Mouse (Mus musculus): ENCODE data around the gene Xrcc3. TPM values are rescaled to one million over a fixed set of nuclear protein-coding genes. Genes with fewer than 3 reads are reported as not detected.

Gene Xrcc3
- polyA plus RNA-seq, 1 experiment = 4.8 TPM

DNA sequence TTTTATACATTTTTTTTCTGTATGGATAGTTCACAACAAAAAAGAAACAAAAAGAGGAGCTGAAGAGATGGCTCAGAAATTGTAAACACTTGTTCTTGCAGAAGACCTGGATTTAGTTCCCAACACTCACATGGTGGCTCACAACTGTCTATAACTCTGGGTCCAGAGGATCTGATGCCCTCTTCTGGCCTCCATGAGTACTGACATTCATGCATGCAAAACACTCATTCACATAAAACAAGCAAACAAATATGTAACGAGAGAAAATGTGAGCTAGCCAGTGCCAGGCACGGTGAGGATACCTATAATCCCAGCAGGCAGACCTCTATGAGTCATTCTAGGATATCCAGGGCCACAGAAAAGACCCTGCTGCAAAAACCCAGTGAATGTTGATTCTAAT is 37.6 kb upstream of the Xrcc3 start:
- no peak for TF ChIP-seq MYOG (IDR thresholded peaks at IDR 0.05; ENCODE audit: control insufficient read depth, extremely low read depth, insufficient read length)
- no peak for TF ChIP-seq CEBPB (IDR thresholded peaks at IDR 0.05; ENCODE audit: low read depth)
- TF ChIP-seq MYOD1 (IDR thresholded peaks at IDR 0.05; ENCODE audit: control insufficient read depth, insufficient read length, low read depth) = peak; percentile 2
- TF ChIP-seq FOSL1 (IDR thresholded peaks at IDR 0.05; ENCODE audit: insufficient read depth, low read length, poor library complexity, severe bottlenecking) = no peak
- no peak for TF ChIP-seq USF1 (IDR thresholded peaks at IDR 0.05; ENCODE audit: low read depth)
- TF ChIP-seq MAX (IDR thresholded peaks at IDR 0.05) = no peak
- TF ChIP-seq CTCF (IDR thresholded peaks at IDR 0.05; ENCODE audit: control insufficient read depth, insufficient read depth, insufficient read length) = no peak
- no peaks in the 10 kb centered on the region for H3K79me2 ChIP-seq (ENCODE audit: control insufficient read depth, insufficient read depth)
- no peaks in the 10 kb centered on the region for H3K27me3 ChIP-seq (ENCODE audit: control insufficient read depth, insufficient read depth, insufficient read length)
- no peaks in the 10 kb centered on the region for H3K79me3 ChIP-seq (ENCODE audit: low read depth)
- H3ac ChIP-seq (ENCODE audit: control insufficient read depth, insufficient read length, low read depth) = no peak overlapping the region
- H3K4me3 ChIP-seq (ENCODE audit: insufficient read depth, poor library complexity, severe bottlenecking) = no peak overlapping the region
- no peaks in the 10 kb centered on the region for H3K36me3 ChIP-seq (ENCODE audit: control insufficient read depth, insufficient read depth)

DNA sequence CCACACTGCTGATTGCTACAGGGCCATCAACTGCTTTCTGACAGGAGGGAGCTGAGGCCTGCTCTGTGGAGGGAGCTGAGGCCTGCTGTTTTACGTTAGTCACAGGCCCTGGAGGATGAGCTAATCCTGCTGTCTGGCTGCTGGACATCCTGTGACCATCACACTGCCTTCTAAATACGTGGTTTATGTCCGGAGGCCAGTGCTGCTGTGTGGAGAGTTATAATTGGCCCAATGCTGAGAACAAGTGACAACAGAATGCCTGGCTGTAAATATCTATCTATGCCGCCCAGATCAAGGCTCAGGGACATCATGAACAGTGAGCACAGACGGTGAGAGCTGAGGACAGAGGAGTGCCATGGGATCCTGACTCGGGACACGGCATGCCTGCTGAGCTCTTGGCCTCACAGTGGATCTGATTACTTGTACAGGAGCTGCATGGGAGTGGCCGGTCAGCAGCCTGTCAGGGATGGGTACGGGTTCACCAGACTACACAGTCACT is 34.7 kb upstream of the Xrcc3 start:
- H3ac ChIP-seq (ENCODE audit: control insufficient read depth, insufficient read length, low read depth) = peak overlapping the region; percentile 8
- H3K4me3 ChIP-seq (ENCODE audit: insufficient read depth, poor library complexity, severe bottlenecking) = no peak overlapping the region
- no peak for TF ChIP-seq USF1 (IDR thresholded peaks at IDR 0.05; ENCODE audit: low read depth)
- TF ChIP-seq MAX (IDR thresholded peaks at IDR 0.05) = peak; percentile 57
- TF ChIP-seq MYOD1 (IDR thresholded peaks at IDR 0.05; ENCODE audit: control insufficient read depth, insufficient read length, low read depth) = peak; percentile 27
- TF ChIP-seq FOSL1 (IDR thresholded peaks at IDR 0.05; ENCODE audit: insufficient read depth, low read length, poor library complexity, severe bottlenecking) = no peak
- TF ChIP-seq CTCF (IDR thresholded peaks at IDR 0.05; ENCODE audit: control insufficient read depth, insufficient read depth, insufficient read length) = no peak
- TF ChIP-seq MYOG (IDR thresholded peaks at IDR 0.05; ENCODE audit: control insufficient read depth, extremely low read depth, insufficient read length) = no peak
- no peak for TF ChIP-seq CEBPB (IDR thresholded peaks at IDR 0.05; ENCODE audit: low read depth)

DNA sequence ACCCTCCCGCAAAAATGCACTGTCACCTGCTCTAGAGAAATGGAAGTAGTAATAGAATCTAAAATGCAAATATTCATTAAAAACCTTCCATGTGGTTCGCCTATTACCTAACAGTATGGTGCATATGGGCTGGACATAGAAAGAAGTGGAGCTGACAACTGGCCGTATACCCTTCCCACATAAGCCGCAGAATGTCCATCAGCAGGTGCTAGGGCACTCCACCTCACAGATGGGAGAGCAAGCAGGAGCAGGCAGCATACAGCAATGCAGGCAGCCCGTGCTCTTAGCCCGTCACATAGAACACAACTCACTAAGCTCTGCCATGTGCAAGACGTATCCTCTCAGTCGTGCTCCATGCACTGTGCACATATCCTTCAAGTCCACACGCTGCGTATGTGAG is 33.1 kb upstream of the Xrcc3 start:
- Histone ChIP-seq H3ac (ENCODE audit: control insufficient read depth, insufficient read length, low read depth) (no peak overlapping the region), H3K79me2 (ENCODE audit: control insufficient read depth, insufficient read depth) (no peaks in the 10 kb centered on the region), H3K27me3 (ENCODE audit: control insufficient read depth, insufficient read depth, insufficient read length) (no peaks in the 10 kb centered on the region), H3K4me3 (ENCODE audit: insufficient read depth, poor library complexity, severe bottlenecking) (no peak overlapping the region), H3K79me3 (ENCODE audit: low read depth) (no peaks in the 10 kb centered on the region), H3K36me3 (ENCODE audit: control insufficient read depth, insufficient read depth) (peaks cover 3% of the 10 kb centered on the region)
- TF ChIP-seq MYOD1 (IDR thresholded peaks at IDR 0.05; ENCODE audit: control insufficient read depth, insufficient read length, low read depth) (no peak), USF1 (IDR thresholded peaks at IDR 0.05; ENCODE audit: low read depth) (no peak), MAX (IDR thresholded peaks at IDR 0.05) (no peak), CTCF (IDR thresholded peaks at IDR 0.05; ENCODE audit: control insufficient read depth, insufficient read depth, insufficient read length) (no peak), CEBPB (IDR thresholded peaks at IDR 0.05; ENCODE audit: low read depth) (no peak), FOSL1 (IDR thresholded peaks at IDR 0.05; ENCODE audit: insufficient read depth, low read length, poor library complexity, severe bottlenecking) (no peak), MYOG (IDR thresholded peaks at IDR 0.05; ENCODE audit: control insufficient read depth, extremely low read depth, insufficient read length) (no peak)

More for the DNA sequence above, 34.7 kb upstream of the Xrcc3 start:
- no peaks in the 10 kb centered on the region for H3K79me3 ChIP-seq (ENCODE audit: low read depth)
- peaks cover 3% of the 10 kb centered on the region for H3K36me3 ChIP-seq (ENCODE audit: control insufficient read depth, insufficient read depth)
- H3K79me2 ChIP-seq (ENCODE audit: control insufficient read depth, insufficient read depth) = no peaks in the 10 kb centered on the region
- no peaks in the 10 kb centered on the region for H3K27me3 ChIP-seq (ENCODE audit: control insufficient read depth, insufficient read depth, insufficient read length)

DNA sequence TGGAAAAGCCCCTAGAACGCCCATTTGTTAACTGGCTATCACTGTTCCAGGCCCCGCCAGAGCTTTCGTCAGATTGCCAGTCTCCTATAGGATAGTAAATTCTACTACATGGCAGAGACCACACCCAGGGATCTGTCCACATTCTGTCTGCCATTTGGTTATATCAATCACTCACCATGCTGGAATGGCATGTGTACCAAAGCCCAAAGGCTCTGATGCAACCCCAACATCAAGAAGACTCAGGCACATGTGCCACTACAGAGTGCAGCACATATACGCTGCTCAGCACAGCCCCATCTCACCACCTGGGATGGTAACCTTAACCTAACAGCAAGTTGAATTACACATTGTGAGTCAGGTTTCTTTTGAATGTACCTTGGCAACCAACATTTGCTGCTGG is 32.3 kb upstream of the Xrcc3 start:
- H3K79me2 ChIP-seq (ENCODE audit: control insufficient read depth, insufficient read depth) = no peaks in the 10 kb centered on the region
- H3K36me3 ChIP-seq (ENCODE audit: control insufficient read depth, insufficient read depth) = peaks cover 3% of the 10 kb centered on the region
- TF ChIP-seq MYOD1 (IDR thresholded peaks at IDR 0.05; ENCODE audit: control insufficient read depth, insufficient read length, low read depth) (peak; percentile 78), MAX (IDR thresholded peaks at IDR 0.05) (no peak), CTCF (IDR thresholded peaks at IDR 0.05; ENCODE audit: control insufficient read depth, insufficient read depth, insufficient read length) (no peak), CEBPB (IDR thresholded peaks at IDR 0.05; ENCODE audit: low read depth) (peak; percentile 4), MYOG (IDR thresholded peaks at IDR 0.05; ENCODE audit: control insufficient read depth, extremely low read depth, insufficient read length) (no peak), FOSL1 (IDR thresholded peaks at IDR 0.05; ENCODE audit: insufficient read depth, low read length, poor library complexity, severe bottlenecking) (no peak)

DNA sequence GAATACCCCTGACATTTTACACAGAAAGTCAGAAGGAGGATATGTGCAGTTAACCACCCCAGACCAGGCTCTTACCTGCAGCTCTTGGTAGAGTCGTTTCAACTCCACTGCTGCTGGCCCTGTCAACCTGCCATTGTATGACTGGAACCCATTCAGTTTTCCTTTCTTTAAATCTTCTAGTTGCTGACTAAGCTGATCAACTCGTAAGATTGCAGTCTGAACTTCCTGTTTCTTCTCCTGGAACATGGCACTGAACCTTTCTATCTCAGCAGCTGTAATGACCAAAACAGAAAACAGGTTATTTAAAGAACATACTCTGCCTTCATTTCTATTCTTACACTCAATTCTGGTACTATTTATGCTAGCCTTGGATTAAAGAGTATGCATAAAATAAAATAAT is 29.8 kb upstream of the Xrcc3 start:
- TF ChIP-seq CEBPB (IDR thresholded peaks at IDR 0.05; ENCODE audit: low read depth) (no peak), MYOD1 (IDR thresholded peaks at IDR 0.05; ENCODE audit: control insufficient read depth, insufficient read length, low read depth) (no peak), USF1 (IDR thresholded peaks at IDR 0.05; ENCODE audit: low read depth) (no peak), CTCF (IDR thresholded peaks at IDR 0.05; ENCODE audit: control insufficient read depth, insufficient read depth, insufficient read length) (no peak), FOSL1 (IDR thresholded peaks at IDR 0.05; ENCODE audit: insufficient read depth, low read length, poor library complexity, severe bottlenecking) (no peak), MYOG (IDR thresholded peaks at IDR 0.05; ENCODE audit: control insufficient read depth, extremely low read depth, insufficient read length) (no peak), MAX (IDR thresholded peaks at IDR 0.05) (no peak)
- no peaks in the 10 kb centered on the region for H3K79me2 ChIP-seq (ENCODE audit: control insufficient read depth, insufficient read depth)
- peaks cover 3% of the 10 kb centered on the region for H3K36me3 ChIP-seq (ENCODE audit: control insufficient read depth, insufficient read depth)
- no peaks in the 10 kb centered on the region for H3K79me3 ChIP-seq (ENCODE audit: low read depth)
- H3K4me3 ChIP-seq (ENCODE audit: insufficient read depth, poor library complexity, severe bottlenecking) = no peak overlapping the region
- H3ac ChIP-seq (ENCODE audit: control insufficient read depth, insufficient read length, low read depth) = no peak overlapping the region
- H3K27me3 ChIP-seq (ENCODE audit: control insufficient read depth, insufficient read depth, insufficient read length) = no peaks in the 10 kb centered on the region

More for the DNA sequence above, 32.3 kb upstream of the Xrcc3 start:
- no peaks in the 10 kb centered on the region for H3K27me3 ChIP-seq (ENCODE audit: control insufficient read depth, insufficient read depth, insufficient read length)
- H3K79me3 ChIP-seq (ENCODE audit: low read depth) = no peaks in the 10 kb centered on the region
- no peak overlapping the region for H3ac ChIP-seq (ENCODE audit: control insufficient read depth, insufficient read length, low read depth)
- no peak overlapping the region for H3K4me3 ChIP-seq (ENCODE audit: insufficient read depth, poor library complexity, severe bottlenecking)

All from C2C12 (cell line).